Mouse (Mus musculus) Patski (cell line): ENCODE measurements at regions not wholly inside any gene's neighbourhood (a gene's known extent, or its start where the extent isn't known, plus 50 kb on each side); places are given as distances from the start of the nearest gene placed in this dataset.

Experiments
- ATAC-seq: fragments of 100-300 bp; one replicate; pipeline ENCODE4 v1.8.0; 2021
- CTCF ChIA-PET: fragments of 350-600 bp; sonication (Branson Sonifier 250); formaldehyde crosslinking; loops from one replicate; lab custom pipeline; 2022; ENCODE audit warnings: inconsistent platforms; lab: Charles Lee
- POLR2A ChIA-PET: fragments of 350-600 bp; sonication (Branson Sonifier 250); formaldehyde crosslinking; loops from one replicate; lab custom pipeline; 2022; ENCODE audit warnings: antibody characterized with exemption, inconsistent platforms; lab: Charles Lee
- DNase-seq: peaks from one replicate; pipeline ENCODE4 v3.0.0-alpha.2; 2011; ENCODE audit warnings: low read depth, low spot score
- H3K27me3 ChIP-seq: fragments of 371-371 bp; one replicate; pipeline ENCODE4 v1.5.1; 2021
- CTCF ChIP-seq: fragments of 100-300 bp; IDR thresholded peaks from one replicate; pipeline ENCODE4 v1.5.1; 2021
- in situ Hi-C: fragments of 300-500 bp; cut with MboI; formaldehyde crosslinking; loops from 3 replicates; pipeline ENCODE4 v1.11.1; 2018; ENCODE audit warnings: low pct_unique_long_range_greater_than_20kb, mixed read lengths

DNA sequence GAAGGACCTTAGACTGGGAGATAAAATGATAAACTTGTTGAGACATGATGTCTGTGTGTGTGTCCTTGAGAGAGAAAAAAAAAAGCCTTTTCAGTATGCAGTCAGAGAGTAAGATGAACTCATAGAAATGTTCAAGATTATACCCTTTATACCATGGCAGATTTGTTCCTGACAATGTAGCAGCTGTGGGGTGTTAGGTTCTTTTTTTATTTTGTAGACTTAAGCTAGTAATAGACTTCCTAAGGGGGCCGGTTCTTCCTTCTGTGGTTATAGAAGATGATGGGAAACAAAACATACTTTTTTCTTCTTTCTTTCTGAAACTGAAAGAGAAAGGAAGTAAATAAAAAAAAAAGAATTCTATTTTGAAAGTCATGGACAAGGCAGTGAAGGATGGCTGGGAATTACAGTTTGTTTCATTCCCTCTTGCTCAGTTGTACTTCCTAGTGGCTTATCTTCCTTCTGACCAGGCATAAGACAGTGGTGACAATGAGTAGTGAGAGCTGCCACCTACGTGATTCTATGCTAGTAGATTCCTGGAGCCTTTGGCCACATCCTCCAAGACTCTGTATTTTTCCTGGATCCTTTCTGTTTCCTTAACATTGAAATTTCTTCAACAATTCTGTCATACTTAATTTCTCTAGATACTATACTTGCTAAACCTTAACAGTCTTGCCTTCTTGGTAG is 280.0 kb downstream of the Pcdh10 start:
- CTCF ChIA-PET, result interaction anchor here (1.1 to 1.4 kb wide), 2 partner anchors 9 to 31 kb away, joined by 3 to 4 read pairs; no protein-coding TSS in a partner anchor
- in situ Hi-C loops, result no loop called here
- POLR2A ChIA-PET, result no interaction called here

DNA sequence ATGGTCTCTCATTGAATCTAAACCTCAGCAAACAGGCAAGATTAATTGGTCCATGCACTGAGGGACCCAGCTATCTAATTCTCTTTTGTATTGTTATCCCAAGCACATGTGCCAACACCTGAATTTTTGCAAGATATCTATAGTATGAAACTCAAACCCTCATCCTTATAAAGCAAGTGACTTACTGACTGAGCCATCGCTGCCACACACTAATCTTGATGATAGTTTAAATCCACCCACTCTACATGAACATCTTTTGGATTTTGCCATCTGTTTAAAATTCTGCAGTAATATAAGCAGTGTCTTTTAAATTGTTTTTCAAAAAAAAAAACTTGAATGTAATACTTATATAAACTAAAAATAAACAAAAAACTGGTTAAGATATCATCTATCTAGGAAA is 280.9 kb downstream of the Pcdh10 start:
- in situ Hi-C loops, result no loop called here
- ATAC-seq, result no peak
- peaks cover 5% of the 10 kb centered on the region for H3K27me3 ChIP-seq
- no peak for TF ChIP-seq CTCF
- POLR2A ChIA-PET, result no interaction called here
- no peak for DNase-seq
- CTCF ChIA-PET, result interaction anchor here (1.4 kb wide), 1 partner anchor 8 kb away, joined by 4 read pairs; no protein-coding TSS in a partner anchor

More for the DNA sequence above, 280.0 kb downstream of the Pcdh10 start:
- TF ChIP-seq CTCF, result no peak
- peaks cover 5% of the 10 kb centered on the region for H3K27me3 ChIP-seq
- DNase-seq (no peak), ATAC-seq (no peak)

DNA sequence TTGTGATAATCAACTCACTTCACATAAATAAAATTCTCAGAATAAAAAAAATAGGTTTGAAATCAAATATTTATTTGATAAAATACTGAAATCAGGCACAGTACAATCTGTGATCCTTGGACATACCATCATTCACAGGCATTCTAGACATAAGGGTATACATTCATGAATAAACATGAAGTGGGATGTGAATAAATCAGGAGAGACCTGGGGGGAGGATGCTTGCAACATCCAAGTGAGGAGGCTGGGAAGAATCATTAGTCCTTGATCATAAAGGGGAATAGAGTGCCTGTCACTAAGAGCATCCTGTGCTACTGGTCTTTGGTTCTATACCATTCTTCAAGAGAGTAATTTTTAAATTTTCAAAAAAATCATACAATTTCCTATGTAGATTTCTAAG is 292.2 kb downstream of the Pcdh10 start:
- H3K27me3 ChIP-seq, result no peaks in the 10 kb centered on the region
- ChIA-PET CTCF (no interaction called here), POLR2A (no interaction called here)
- no peak for TF ChIP-seq CTCF
- DNase-seq, result no peak
- in situ Hi-C loops, result no loop called here
- no peak for ATAC-seq

DNA sequence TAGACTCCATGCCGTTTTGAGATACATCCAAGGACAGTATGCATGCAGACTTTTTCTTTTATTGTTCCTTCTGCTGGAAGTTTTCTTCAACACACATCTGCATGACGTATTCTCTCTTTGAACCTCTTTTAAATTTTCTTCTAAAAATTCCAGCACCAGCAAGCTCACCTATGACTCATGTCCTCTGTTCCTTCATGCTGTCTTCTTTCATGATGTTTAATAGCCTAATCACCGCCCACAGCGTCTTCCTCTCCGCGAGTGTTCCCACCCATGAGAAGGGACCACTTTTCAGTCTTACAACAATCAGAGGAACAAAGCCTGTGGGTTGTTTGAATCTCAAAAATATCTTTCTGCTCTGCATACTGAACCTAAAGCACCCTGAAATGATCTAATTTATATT is 299.5 kb downstream of the Pcdh10 start:
- TF ChIP-seq CTCF, result no peak
- CTCF ChIA-PET, result no interaction called here
- ATAC-seq (no peak), DNase-seq (no peak)
- in situ Hi-C loops, result no loop called here
- H3K27me3 ChIP-seq, result peaks cover 7% of the 10 kb centered on the region
- POLR2A ChIA-PET, result no interaction called here

DNA sequence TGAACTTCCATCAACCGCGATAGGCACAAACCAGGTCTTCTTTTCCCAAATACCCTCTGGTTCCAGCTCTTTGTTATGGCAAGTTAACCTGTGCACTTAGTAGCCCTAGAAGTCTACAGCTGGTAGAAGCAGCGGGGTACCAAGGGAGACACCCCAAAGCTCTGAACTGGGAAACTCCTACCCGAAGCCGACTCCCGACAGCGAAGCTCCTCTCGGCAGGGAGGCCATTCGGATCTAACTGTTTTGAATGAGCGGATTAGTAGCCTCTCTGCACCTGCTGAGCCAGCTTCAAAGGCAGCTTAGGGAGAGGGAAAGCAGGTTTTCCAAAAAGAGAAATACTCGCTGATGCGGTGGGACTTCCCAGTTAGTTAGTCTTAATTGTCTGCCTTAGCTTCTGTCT is 303.2 kb downstream of the Pcdh10 start:
- in situ Hi-C loops, result no loop called here

DNA sequence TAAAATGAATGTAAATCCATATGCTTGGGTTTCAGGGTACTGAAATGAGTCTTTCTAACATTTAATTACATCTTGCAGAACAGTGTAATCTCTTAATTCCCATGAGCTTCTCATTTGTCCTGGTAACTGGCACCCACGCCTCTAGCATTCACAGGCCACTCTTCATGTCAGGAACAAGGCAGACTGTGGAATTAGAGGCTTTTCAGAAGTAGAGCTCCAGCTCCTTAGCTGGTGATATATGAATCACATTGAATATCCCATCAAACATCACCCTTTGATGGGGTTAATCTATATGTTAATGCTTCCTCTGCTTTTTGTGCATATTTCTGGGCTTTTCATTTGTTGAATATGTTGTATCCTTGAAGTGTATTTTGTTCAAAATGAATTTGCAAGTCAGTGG is 329.7 kb downstream of the Pcdh10 start:
- ATAC-seq (no peak), DNase-seq (no peak)
- ChIA-PET POLR2A (no interaction called here), CTCF (no interaction called here)
- in situ Hi-C loops, result no loop called here
- no peaks in the 10 kb centered on the region for H3K27me3 ChIP-seq
- TF ChIP-seq CTCF, result no peak

More for the DNA sequence above, 303.2 kb downstream of the Pcdh10 start:
- DNase-seq (no peak), ATAC-seq (no peak)
- no peak for TF ChIP-seq CTCF
- ChIA-PET POLR2A (no interaction called here), CTCF (no interaction called here)
- peaks cover 7% of the 10 kb centered on the region for H3K27me3 ChIP-seq
